Mouse (Mus musculus) ZHBTc4 (cell line): ENCODE results near the gene Patj.
A peak's percentile ranks its signal among the peaks of the same experiment; 100 is the strongest.

Experiments
- DNase-seq: peaks from one replicate; pipeline ENCODE4 v3.0.0-alpha.2; 2011; ENCODE audit warnings: low read depth, low spot score

The Patj gene

GRCm38 (mm10) chr4:98395690-98396437 is at the start of gene Patj:
TSS of gene Patj (plus strand) at chr4:98395785.
- DNase-seq: peak; percentile 93

- no peak for DNase-seq
These were observed 47.0 kb upstream of the Patj start for GRCm38 (mm10) chr4:98348580-98348979.

GRCm38 (mm10) chr4:98358034-98358809 is 37.4 kb upstream of the Patj start:
- no peak for DNase-seq

GRCm38 (mm10) chr4:98375401-98375800 is 20.2 kb upstream of the Patj start:
- DNase-seq: no peak

GRCm38 (mm10) chr4:98376943-98377342 is 18.6 kb upstream of the Patj start:
- DNase-seq: no peak

GRCm38 (mm10) chr4:98382716-98383424 is 12.7 kb upstream of the Patj start, which contains the start of gene Tm2d1:
TSS of gene Tm2d1 (minus strand) at chr4:98383306.
- DNase-seq: peak; percentile 77

- DNase-seq: no peak
These were observed 10.5 kb upstream of the Patj start for GRCm38 (mm10) chr4:98385036-98385435.

- no peak for DNase-seq
These were observed 267 bp upstream of the Patj start for GRCm38 (mm10) chr4:98395346-98395689.

- peak; percentile 61 for DNase-seq
These were observed 5.5 kb downstream of the Patj start for GRCm38 (mm10) chr4:98400926-98401583.

- no peak for DNase-seq
These were observed 6.0 kb downstream of the Patj start for GRCm38 (mm10) chr4:98401584-98401962.

GRCm38 (mm10) chr4:98403492-98403891 is 7.9 kb downstream of the Patj start:
- DNase-seq: no peak

GRCm38 (mm10) chr4:98404412-98404811 is 8.8 kb downstream of the Patj start:
- no peak for DNase-seq

GRCm38 (mm10) chr4:98408455-98408854 is 12.9 kb downstream of the Patj start:
- no peak for DNase-seq

- DNase-seq: peak; percentile 60
These were observed 19.6 kb downstream of the Patj start for GRCm38 (mm10) chr4:98415150-98415549.

GRCm38 (mm10) chr4:98428371-98428770 is 32.8 kb downstream of the Patj start:
- no peak for DNase-seq

GRCm38 (mm10) chr4:98435641-98436457 is 40.3 kb downstream of the Patj start:
- no peak for DNase-seq

GRCm38 (mm10) chr4:98436664-98437363 is 41.2 kb downstream of the Patj start:
- DNase-seq: no peak

- DNase-seq: no peak
These were observed 43.8 kb downstream of the Patj start for GRCm38 (mm10) chr4:98439261-98440005.

GRCm38 (mm10) chr4:98441248-98441647 is 45.7 kb downstream of the Patj start:
- DNase-seq: no peak
